Comparison of ENCODE assay signal across 11 mouse cellular contexts in genomic region chr15:7154737-7155090, GRCm38 (mm10).
DNase-seq lines count a peak whose midpoint lies in the region; ATAC-seq and TF ChIP-seq lines count a peak whose summit lies in the region.
"Had no signal": no experiment of that assay in that cellular context is flagged by ENCODE, and none has a peak within 500 bp of the region (broad histone marks: within the 10 kb centered on the region; RNA-seq: fewer than 3 reads in every experiment).

No protein-coding gene starts in this region.

- no peak overlapping the region for H3K9ac ChIP-seq in kidney, embryonic 14.5 days (ENCODE audit: low read depth, low read length)
- no peak overlapping the region for H3K9ac ChIP-seq in embryonic facial prominence, embryonic 15.5 days
- no peak overlapping the region for H3K9ac ChIP-seq in liver, embryonic 12.5 days
- H3K9ac ChIP-seq: embryonic facial prominence, embryonic 13.5 days; liver, embryonic 15.5 days had no signal

- intact Hi-C loops in left cerebral cortex, postnatal 36 days (cut with DNase I), result no loop called here

- H3K27me3 ChIP-seq in kidney, embryonic 14.5 days (ENCODE audit: control insufficient read depth, insufficient read depth, low read length), result no peaks in the 10 kb centered on the region
- no peaks in the 10 kb centered on the region for H3K27me3 ChIP-seq in embryonic facial prominence, embryonic 15.5 days
- no peaks in the 10 kb centered on the region for H3K27me3 ChIP-seq in myocyte (ENCODE audit: control insufficient read depth, insufficient read depth, insufficient read length)
- H3K27me3 ChIP-seq in liver, embryonic 12.5 days (replicated peaks), result no peaks in the 10 kb centered on the region
- H3K27me3 ChIP-seq: liver, embryonic 15.5 days had no signal

- TF ChIP-seq POLR2A in myocyte (IDR thresholded peaks at IDR 0.05; ENCODE audit: insufficient read length, low read depth), result no peak

- peaks cover 20% of the 10 kb centered on the region; the same call in 1 of the 2 replicates for H3K36me3 ChIP-seq in kidney, embryonic 14.5 days (ENCODE audit: control insufficient read depth, insufficient read depth, low read length)
- H3K36me3 ChIP-seq in embryonic facial prominence, embryonic 15.5 days, result peaks cover 24% of the 10 kb centered on the region
- H3K36me3 ChIP-seq in myocyte (ENCODE audit: control insufficient read depth, insufficient read depth), result peaks cover 24% of the 10 kb centered on the region
- peaks cover 30% of the 10 kb centered on the region for H3K36me3 ChIP-seq in liver, embryonic 12.5 days

- peaks cover 16% of the 10 kb centered on the region for H3K79me2 ChIP-seq in myocyte (ENCODE audit: control insufficient read depth, insufficient read depth)

- no peaks in the 10 kb centered on the region for H3K9me3 ChIP-seq in kidney, embryonic 14.5 days (ENCODE audit: control insufficient read depth, low read length)
- no peaks in the 10 kb centered on the region for H3K9me3 ChIP-seq in embryonic facial prominence, embryonic 15.5 days (replicated peaks)
- H3K9me3 ChIP-seq in liver, embryonic 12.5 days (replicated peaks), result no peaks in the 10 kb centered on the region
- H3K9me3 ChIP-seq: embryonic facial prominence, embryonic 13.5 days; liver, embryonic 15.5 days had no signal

- 72% methylated on average over 7 of the region's 7 CpGs for WGBS in kidney, embryonic 14.5 days
- 45% methylated on average over 7 of the region's 7 CpGs for WGBS in embryonic facial prominence, embryonic 15.5 days
- 54% methylated on average over 7 of the region's 7 CpGs for WGBS in liver, embryonic 12.5 days (ENCODE audit: insufficient replicate concordance)

- H3K27ac ChIP-seq in kidney, embryonic 14.5 days (ENCODE audit: low read depth, low read length), result no peak overlapping the region
- 0 out of 2 replicates have a peak overlapping the region, but pooled peaks have one; percentile 11 for H3K27ac ChIP-seq in embryonic facial prominence, embryonic 15.5 days (replicated peaks)
- H3K27ac ChIP-seq in liver, embryonic 12.5 days, result no peak overlapping the region
- H3K27ac ChIP-seq: left cerebral cortex, adult 2 months; liver, embryonic 15.5 days had no signal

- H3K4me3 ChIP-seq in kidney, embryonic 14.5 days (ENCODE audit: low read length), result no peak overlapping the region
- H3K4me3 ChIP-seq in embryonic facial prominence, embryonic 15.5 days (replicated peaks), result no peak overlapping the region
- no peak overlapping the region for H3K4me3 ChIP-seq in myocyte
- H3K4me3 ChIP-seq in liver, embryonic 12.5 days, result no peak overlapping the region
- H3K4me3 ChIP-seq: embryonic facial prominence, embryonic 13.5 days; left cerebral cortex, adult 2 months; liver, embryonic 15.5 days had no signal

- no peak overlapping the region for H3K4me2 ChIP-seq in kidney, embryonic 14.5 days (replicated peaks; ENCODE audit: low read depth, low read length)
- no peak overlapping the region for H3K4me2 ChIP-seq in embryonic facial prominence, embryonic 15.5 days (replicated peaks)
- H3K4me2 ChIP-seq in myocyte (ENCODE audit: low read depth), result peak overlapping the region; percentile 20
- no peak overlapping the region for H3K4me2 ChIP-seq in liver, embryonic 12.5 days
- H3K4me2 ChIP-seq: embryonic facial prominence, embryonic 13.5 days; liver, embryonic 15.5 days had no signal

- peak; percentile 57 to 70 for DNase-seq in adrenal gland, adult (ENCODE audit: inconsistent age in 2 of 2, low spot score in 1 of 2)
- no peak for DNase-seq in adrenal gland, adult 8-10 months
- DNase-seq in kidney, adult 11 months, result no peak
- no peak for DNase-seq in left cerebral cortex, postnatal 36 days (ENCODE audit: low spot score in 2 of 2)

- H3ac ChIP-seq in myocyte (ENCODE audit: control insufficient read depth, insufficient read length), result no peak overlapping the region

- H3K4me1 ChIP-seq in kidney, embryonic 14.5 days (ENCODE audit: control insufficient read depth, insufficient read depth, low read length), result peaks cover 9% of the 10 kb centered on the region; the same call in 1 of the 2 replicates
- H3K4me1 ChIP-seq in embryonic facial prominence, embryonic 15.5 days, result peaks cover 17% of the 10 kb centered on the region
- H3K4me1 ChIP-seq in liver, embryonic 12.5 days, result no peaks in the 10 kb centered on the region

- ATAC-seq in kidney, embryonic 14.5 days (ENCODE audit: low FRiP score, low TSS enrichment), result 0 out of 2 replicates have a peak, but pooled peaks have one; percentile 44
- no peak for ATAC-seq in embryonic facial prominence, embryonic 15.5 days (ENCODE audit: insufficient number of reproducible peaks, low FRiP score, low TSS enrichment, low read depth)
- no peak for ATAC-seq in liver, embryonic 12.5 days

TF ChIP-seq in myocyte, 11 proteins besides CTCF, POLR2A, EP300 and RAD21:
- TF ChIP-seq MAX (IDR thresholded peaks at IDR 0.05; ENCODE audit: low read depth), result no peak

Comparison
In these comparisons a context has a peak if more than half of its experiments do, and no peak if none do; other contexts are left out.
1. DNase-seq: peak in adrenal gland, adult (2 of 2); none in adrenal gland, adult 8-10 months (single experiment), kidney, adult 11 months (single experiment) and left cerebral cortex, postnatal 36 days (0 of 2).